Mouse (Mus musculus) lung, adult 18-20 months (tissue): ENCODE results near the gene Myzap.
A peak's percentile ranks its signal among the peaks of the same experiment; 100 is the strongest.
"Not testable (repeated sequence)": the region's sequence is repeated elsewhere in the genome, so short reads cannot be mapped to it uniquely, and the experiment has no call there.

Experiments used
- DNase-seq, 2 experiments: peaks; one replicate each; pipeline ENCODE4 v3.0.0; 2022; ENCODE audit warnings: mixed read lengths in 2 of 2

Myzap gene

GRCm38 (mm10) chr9:71542292-71542691 is 49.9 kb downstream of the Myzap start:
- DNase-seq: peak; percentile 46 to 65

GRCm38 (mm10) chr9:71540739-71541138 is 51.4 kb downstream of the Myzap start:
- DNase-seq: no peak

- DNase-seq: no peak
Observed at GRCm38 (mm10) chr9:71535730-71536129, 56.4 kb downstream of the Myzap start.

GRCm38 (mm10) chr9:71535036-71535435 is 57.1 kb downstream of the Myzap start:
- DNase-seq: no peak

- DNase-seq: no peak
Observed at GRCm38 (mm10) chr9:71529960-71530359, 62.2 kb downstream of the Myzap start.

- no peak for DNase-seq
Observed at GRCm38 (mm10) chr9:71527438-71527837, 64.7 kb downstream of the Myzap start.

- DNase-seq: no peak
Observed at GRCm38 (mm10) chr9:71523901-71524300, 68.3 kb downstream of the Myzap start.

- no peak for DNase-seq
Observed at GRCm38 (mm10) chr9:71519836-71520235, 72.3 kb downstream of the Myzap start.

GRCm38 (mm10) chr9:71517487-71517886 is 74.7 kb downstream of the Myzap start:
- no peak for DNase-seq

- no peak for DNase-seq
Observed at GRCm38 (mm10) chr9:71515862-71516261, 76.3 kb downstream of the Myzap start.

- no peak for DNase-seq
Observed at GRCm38 (mm10) chr9:71513566-71513965, 78.6 kb downstream of the Myzap start.

GRCm38 (mm10) chr9:71512899-71513298 is 79.3 kb downstream of the Myzap start:
- DNase-seq: no peak

GRCm38 (mm10) chr9:71498391-71499182 is 93.6 kb downstream of the Myzap start:
- DNase-seq: no peak

GRCm38 (mm10) chr9:71496637-71497036 is 95.5 kb downstream of the Myzap start:
- no peak for DNase-seq

- DNase-seq: no peak
Observed at GRCm38 (mm10) chr9:71493771-71494170, 98.4 kb downstream of the Myzap start.

GRCm38 (mm10) chr9:71492296-71493025 is 99.7 kb downstream of the Myzap start:
- no peak for DNase-seq

GRCm38 (mm10) chr9:71490076-71490475 is 102.1 kb downstream of the Myzap start:
- no peak for DNase-seq

- no peak for DNase-seq
Observed at GRCm38 (mm10) chr9:71486127-71486526, 106.0 kb downstream of the Myzap start.

- DNase-seq: peak; percentile 93 to 96
Observed at GRCm38 (mm10) chr9:71485475-71486094, 106.6 kb downstream of the Myzap start, which contains the start of gene Polr2m. TSS of gene Polr2m (minus strand) at chr9:71485935.

GRCm38 (mm10) chr9:71484871-71485474 is 107.2 kb downstream of the Myzap start:
- no peak for DNase-seq

GRCm38 (mm10) chr9:71483872-71484271 is 108.3 kb downstream of the Myzap start:
- DNase-seq: not testable (repeated sequence)

- DNase-seq: no peak
Observed at GRCm38 (mm10) chr9:71480305-71480704, 111.9 kb downstream of the Myzap start.

- DNase-seq: no peak
Observed at GRCm38 (mm10) chr9:71479413-71479812, 112.7 kb downstream of the Myzap start.
